Comparison of ENCODE assay signal across 36 mouse cellular contexts in genomic region chr13:34181624-34182023, GRCm38 (mm10). TPM values are rescaled to one million over a fixed set of nuclear protein-coding genes. Genes with fewer than 3 reads are reported as not detected.
"Had no signal": no experiment of that assay in that cellular context is flagged by ENCODE, and none has a peak within 500 bp of the region (broad histone marks: within the 10 kb centered on the region; RNA-seq: fewer than 3 reads in every experiment).

No protein-coding gene starts in this region.

- H3K9ac ChIP-seq: limb, embryonic 12.5 days; limb, embryonic 13.5 days; limb, embryonic 15.5 days; liver, embryonic 12.5 days; liver, embryonic 13.5 days; liver, embryonic 14.5 days; liver, embryonic 15.5 days; liver, postnatal 0 days; lung, embryonic 14.5 days; lung, embryonic 15.5 days; midbrain, embryonic 12.5 days; midbrain, embryonic 13.5 days; midbrain, embryonic 15.5 days; neural tube, embryonic 12.5 days; neural tube, embryonic 13.5 days had no signal

- ATAC-seq: liver, embryonic 12.5 days; liver, postnatal 0 days; lung, postnatal 0 days; midbrain, embryonic 13.5 days; midbrain, embryonic 15.5 days; midbrain, embryonic 16.5 days had no signal

- H3K27ac ChIP-seq: limb, embryonic 10.5 days; limb, embryonic 12.5 days; limb, embryonic 13.5 days; limb, embryonic 15.5 days; liver, embryonic 12.5 days; liver, embryonic 13.5 days; liver, embryonic 14.5 days; liver, embryonic 15.5 days; lung, embryonic 15.5 days; macrophage; midbrain, embryonic 10.5 days; midbrain, embryonic 12.5 days; midbrain, embryonic 13.5 days; midbrain, embryonic 15.5 days; neural tube, embryonic 12.5 days; neural tube, embryonic 13.5 days had no signal

- H3K4me2 ChIP-seq: limb, embryonic 12.5 days; limb, embryonic 13.5 days; limb, embryonic 15.5 days; liver, embryonic 11.5 days; liver, embryonic 12.5 days; liver, embryonic 13.5 days; liver, embryonic 15.5 days; lung, embryonic 14.5 days; lung, embryonic 15.5 days; midbrain, embryonic 11.5 days; midbrain, embryonic 12.5 days; midbrain, embryonic 13.5 days; midbrain, embryonic 15.5 days; neural tube, embryonic 12.5 days; neural tube, embryonic 13.5 days had no signal

- H3K27me3 ChIP-seq: limb, embryonic 12.5 days; limb, embryonic 13.5 days; limb, embryonic 15.5 days; liver, embryonic 12.5 days; liver, embryonic 13.5 days; liver, embryonic 15.5 days; lung, embryonic 15.5 days; megakaryocyte, embryonic 14.5 days; midbrain, embryonic 12.5 days; midbrain, embryonic 13.5 days; midbrain, embryonic 15.5 days; neural tube, embryonic 12.5 days; neural tube, embryonic 13.5 days had no signal

- DNase-seq: left cerebral cortex, postnatal 4 days; liver; liver, embryonic 13.5 days; liver, postnatal 0 days; lung, adult 18-20 months; lung, adult 2 months; lung, embryonic 14.5 days; lung, postnatal 10 days; lung, postnatal 14 days; lung, postnatal 36 days; lung, postnatal 4 days; midbrain, embryonic 14.5 days had no signal

- H3K4me1 ChIP-seq: limb, embryonic 10.5 days; limb, embryonic 12.5 days; limb, embryonic 13.5 days; limb, embryonic 15.5 days; liver, embryonic 12.5 days; liver, embryonic 13.5 days; liver, embryonic 15.5 days; lung, embryonic 15.5 days; midbrain, embryonic 10.5 days; midbrain, embryonic 12.5 days; midbrain, embryonic 13.5 days; midbrain, embryonic 15.5 days; neural tube, embryonic 12.5 days; neural tube, embryonic 13.5 days had no signal

- H3K4me3 ChIP-seq: limb, embryonic 10.5 days; limb, embryonic 12.5 days; limb, embryonic 13.5 days; limb, embryonic 15.5 days; liver, embryonic 12.5 days; liver, embryonic 13.5 days; liver, embryonic 15.5 days; lung, embryonic 15.5 days; megakaryocyte, embryonic 14.5 days; midbrain, embryonic 10.5 days; midbrain, embryonic 12.5 days; midbrain, embryonic 13.5 days; midbrain, embryonic 15.5 days; myocyte; neural tube, embryonic 12.5 days; neural tube, embryonic 13.5 days had no signal

- H3K9me3 ChIP-seq: limb, embryonic 10.5 days; limb, embryonic 12.5 days; limb, embryonic 13.5 days; limb, embryonic 15.5 days; liver, embryonic 12.5 days; liver, embryonic 13.5 days; liver, embryonic 15.5 days; lung, embryonic 15.5 days; megakaryocyte, embryonic 14.5 days; midbrain, embryonic 10.5 days; midbrain, embryonic 12.5 days; midbrain, embryonic 13.5 days; midbrain, embryonic 15.5 days; neural tube, embryonic 12.5 days; neural tube, embryonic 13.5 days had no signal

RNA-seq across cellular contexts. Expression of gene Tubb2b, which starts 51.4 kb away (rescaled TPM):
- total RNA-seq: liver, adult 2 months; megakaryocyte progenitor cell, adult 5-6 weeks; megakaryocyte-erythroid progenitor cell, adult 5-6 weeks had no signal
